Mouse (Mus musculus): Measurements from ENCODE around the gene Neil3. TPM values are rescaled to one million over a fixed set of nuclear protein-coding genes. Genes with fewer than 3 reads are reported as not detected.

Neil3 gene
- polyA plus RNA-seq, 1 experiment from 2014 or later: 14.7 TPM

DNA sequence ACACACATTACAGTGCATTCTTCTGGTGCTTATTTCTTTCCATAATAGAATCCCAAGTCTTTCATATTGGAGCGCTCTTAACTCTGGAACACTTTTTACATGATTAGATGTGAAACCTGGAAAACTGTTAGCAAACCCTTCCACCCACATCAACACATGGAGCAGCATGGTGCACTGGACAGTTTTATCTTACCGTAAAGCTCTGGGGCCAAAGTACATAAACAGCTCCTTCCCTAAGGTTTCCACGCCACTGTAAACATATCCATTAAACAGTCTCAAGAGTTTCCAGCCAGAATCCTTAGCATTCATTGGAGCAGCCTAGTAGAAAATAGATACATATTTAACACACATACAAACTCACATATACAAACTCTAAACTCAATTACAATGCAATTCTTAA is 15.4 kb downstream of the Neil3 start:
- no peaks in the 10 kb centered on the region for H3K9me3 ChIP-seq (replicated peaks; ENCODE audit: low read length)
- DNase-seq (ENCODE audit: low spot score) (no peak), ATAC-seq (replicated peaks; ENCODE audit: low FRiP score, low read depth) (no peak)
- no peak overlapping the region for H3K9ac ChIP-seq (ENCODE audit: low read depth, low read length)
- H3K36me3 ChIP-seq (ENCODE audit: insufficient read depth, low read length): no peaks in the 10 kb centered on the region
- no peak overlapping the region for H3K4me2 ChIP-seq (ENCODE audit: low read length)
- TF ChIP-seq CTCF (IDR thresholded peaks at IDR 0.05; ENCODE audit: low read depth): no peak
- H3K4me3 ChIP-seq (replicated peaks; ENCODE audit: low read depth, low read length): no peak overlapping the region
- H3K27me3 ChIP-seq (ENCODE audit: insufficient read depth, low read length): no peaks in the 10 kb centered on the region
- no peak overlapping the region for H3K27ac ChIP-seq
- WGBS: 85% methylated on average over 3 of the region's 3 CpGs
- no peaks in the 10 kb centered on the region for H3K4me1 ChIP-seq (replicated peaks; ENCODE audit: insufficient read depth, low read length)

DNA sequence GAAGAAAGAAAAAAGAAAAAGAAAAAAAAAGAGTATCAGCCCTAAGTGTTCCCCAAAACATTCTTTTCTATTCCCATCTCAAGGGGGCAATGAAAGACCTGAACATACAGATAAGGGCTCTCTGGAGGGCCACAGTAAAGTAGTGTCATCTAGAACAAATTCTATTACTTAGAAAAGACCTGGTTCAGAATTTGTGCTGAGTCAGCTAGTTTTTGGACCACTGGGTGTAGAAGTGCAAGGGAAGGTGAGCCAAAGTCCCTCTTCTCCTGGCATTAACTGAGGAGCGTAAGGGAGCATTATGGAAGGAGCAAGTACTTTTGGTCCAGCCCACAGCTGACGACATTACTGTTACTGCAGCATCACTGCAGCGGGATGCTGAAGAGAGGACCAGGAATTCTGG is 19.7 kb downstream of the Neil3 start:
- H3K36me3 ChIP-seq (ENCODE audit: insufficient read depth, low read length): no peaks in the 10 kb centered on the region
- no peak for TF ChIP-seq CTCF (IDR thresholded peaks at IDR 0.05; ENCODE audit: low read depth)
- WGBS: 95% methylated on average over 3 of the region's 3 CpGs
- no peaks in the 10 kb centered on the region for H3K27me3 ChIP-seq (ENCODE audit: insufficient read depth, low read length)
- H3K27ac ChIP-seq: no peak overlapping the region
- ATAC-seq (replicated peaks; ENCODE audit: low FRiP score, low read depth) (no peak), DNase-seq (ENCODE audit: low spot score) (no peak)
- no peak overlapping the region for H3K9ac ChIP-seq (ENCODE audit: low read depth, low read length)
- no peak overlapping the region for H3K4me2 ChIP-seq (ENCODE audit: low read length)
- no peaks in the 10 kb centered on the region for H3K4me1 ChIP-seq (replicated peaks; ENCODE audit: insufficient read depth, low read length)
- no peak overlapping the region for H3K4me3 ChIP-seq (replicated peaks; ENCODE audit: low read depth, low read length)
- no peaks in the 10 kb centered on the region for H3K9me3 ChIP-seq (replicated peaks; ENCODE audit: low read length)

DNA sequence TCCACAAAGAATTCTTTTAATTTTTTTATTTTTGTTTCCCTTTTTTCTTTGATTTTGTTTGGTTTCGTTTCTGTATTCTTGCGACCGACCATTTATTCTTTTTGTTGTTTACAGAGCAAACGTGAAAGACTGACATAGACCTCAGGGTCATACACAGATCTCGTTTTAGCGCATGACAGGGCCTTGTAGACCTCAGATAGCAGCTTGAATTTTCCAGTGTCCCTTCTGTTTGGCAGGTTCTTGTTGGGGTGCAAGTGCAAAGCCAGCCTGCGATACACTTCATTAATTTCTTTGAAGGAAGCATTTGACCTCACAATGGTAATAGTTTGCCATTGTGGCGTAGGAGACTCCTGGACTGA is 24.6 kb downstream of the Neil3 start:
- Histone ChIP-seq H3K36me3 (ENCODE audit: insufficient read depth, low read length) (no peaks in the 10 kb centered on the region), H3K9me3 (replicated peaks; ENCODE audit: low read length) (no peaks in the 10 kb centered on the region), H3K4me1 (replicated peaks; ENCODE audit: insufficient read depth, low read length) (no peaks in the 10 kb centered on the region), H3K27me3 (ENCODE audit: insufficient read depth, low read length) (no peaks in the 10 kb centered on the region), H3K27ac (no peak overlapping the region), H3K9ac (ENCODE audit: low read depth, low read length) (no peak overlapping the region), H3K4me2 (ENCODE audit: low read length) (no peak overlapping the region), H3K4me3 (replicated peaks; ENCODE audit: low read depth, low read length) (no peak overlapping the region)
- ATAC-seq (replicated peaks; ENCODE audit: low FRiP score, low read depth) (no peak), DNase-seq (ENCODE audit: low spot score) (no peak)
- no peak for TF ChIP-seq CTCF (IDR thresholded peaks at IDR 0.05; ENCODE audit: low read depth)
- 78% methylated on average over 8 of the region's 8 CpGs for WGBS

DNA sequence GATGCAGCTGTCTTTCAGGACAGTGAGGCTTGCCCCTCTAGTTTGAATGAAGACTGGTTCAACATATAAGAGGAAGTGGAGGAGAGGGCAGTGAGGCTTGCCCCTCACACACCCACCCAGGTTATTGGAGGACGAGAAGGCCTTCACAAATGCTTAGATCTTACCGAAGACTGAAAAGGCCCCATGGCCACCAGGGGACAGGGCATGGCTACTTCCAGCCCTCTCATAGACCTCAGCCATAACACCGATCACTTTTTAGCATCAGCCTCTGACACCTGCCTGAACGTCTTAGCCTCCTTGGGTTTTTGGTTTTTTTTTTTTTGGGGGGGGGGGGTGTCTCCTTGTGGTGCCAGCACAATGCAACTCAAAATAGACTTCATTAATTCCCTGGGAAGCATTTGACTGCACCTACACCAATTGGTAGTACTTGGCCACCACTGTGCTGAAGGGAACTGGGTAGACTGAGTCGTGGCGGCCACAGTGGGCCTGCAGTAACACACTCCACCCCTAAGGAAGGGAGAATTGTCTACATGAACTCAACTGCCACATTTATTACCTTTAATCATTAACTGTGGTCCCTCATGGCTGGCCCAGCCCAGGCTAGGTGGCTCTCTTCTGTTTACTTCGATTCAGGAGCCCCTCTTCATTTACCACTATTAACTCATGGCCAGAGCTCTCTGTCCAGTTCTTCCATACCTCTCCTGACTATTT is 25.1 kb downstream of the Neil3 start:
- Histone ChIP-seq H3K4me2 (ENCODE audit: low read length) (no peak overlapping the region), H3K36me3 (ENCODE audit: insufficient read depth, low read length) (no peaks in the 10 kb centered on the region), H3K27ac (no peak overlapping the region), H3K9ac (ENCODE audit: low read depth, low read length) (no peak overlapping the region), H3K4me3 (replicated peaks; ENCODE audit: low read depth, low read length) (no peak overlapping the region), H3K27me3 (ENCODE audit: insufficient read depth, low read length) (no peaks in the 10 kb centered on the region), H3K9me3 (replicated peaks; ENCODE audit: low read length) (no peaks in the 10 kb centered on the region), H3K4me1 (replicated peaks; ENCODE audit: insufficient read depth, low read length) (no peaks in the 10 kb centered on the region)
- WGBS: 95% methylated on average over 7 of the region's 7 CpGs
- TF ChIP-seq CTCF (IDR thresholded peaks at IDR 0.05; ENCODE audit: low read depth): no peak
- no peak for DNase-seq (ENCODE audit: low spot score)
- no peak for ATAC-seq (replicated peaks; ENCODE audit: low FRiP score, low read depth)

DNA sequence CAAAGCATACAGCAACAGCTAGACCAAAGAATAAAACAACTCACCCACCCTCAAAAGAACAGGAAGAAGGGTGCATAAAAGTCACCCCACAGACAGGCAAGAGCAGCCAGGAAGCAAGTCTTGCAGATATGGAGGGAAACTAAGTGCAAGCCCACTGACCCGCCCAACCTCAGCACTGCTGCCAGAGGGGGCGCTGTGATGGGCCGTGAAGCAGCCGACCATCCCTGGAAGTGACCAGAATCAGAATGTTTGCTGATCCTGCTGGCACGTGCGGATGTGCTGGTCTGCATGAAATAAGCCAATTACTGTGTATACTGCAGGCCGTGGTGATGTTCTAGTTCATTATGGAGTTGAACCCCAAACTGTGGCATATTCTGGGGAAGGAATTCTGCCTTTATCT is 26.6 kb downstream of the Neil3 start:
- 0 out of 2 replicates have a peak, but pooled peaks have one; percentile 27 for TF ChIP-seq CTCF (IDR thresholded peaks at IDR 0.05; ENCODE audit: low read depth)
- H3K4me1 ChIP-seq (replicated peaks; ENCODE audit: insufficient read depth, low read length): no peaks in the 10 kb centered on the region
- H3K4me2 ChIP-seq (ENCODE audit: low read length): no peak overlapping the region
- H3K27ac ChIP-seq: no peak overlapping the region
- H3K9ac ChIP-seq (ENCODE audit: low read depth, low read length): no peak overlapping the region
- ATAC-seq (replicated peaks; ENCODE audit: low FRiP score, low read depth): no peak
- no peaks in the 10 kb centered on the region for H3K27me3 ChIP-seq (ENCODE audit: insufficient read depth, low read length)
- DNase-seq (ENCODE audit: low spot score): no peak
- no peak overlapping the region for H3K4me3 ChIP-seq (replicated peaks; ENCODE audit: low read depth, low read length)
- 77% methylated on average over 7 of the region's 7 CpGs for whole genome bisulfite sequencing
- H3K9me3 ChIP-seq (replicated peaks; ENCODE audit: low read length): no peaks in the 10 kb centered on the region
- no peaks in the 10 kb centered on the region for H3K36me3 ChIP-seq (ENCODE audit: insufficient read depth, low read length)

DNA sequence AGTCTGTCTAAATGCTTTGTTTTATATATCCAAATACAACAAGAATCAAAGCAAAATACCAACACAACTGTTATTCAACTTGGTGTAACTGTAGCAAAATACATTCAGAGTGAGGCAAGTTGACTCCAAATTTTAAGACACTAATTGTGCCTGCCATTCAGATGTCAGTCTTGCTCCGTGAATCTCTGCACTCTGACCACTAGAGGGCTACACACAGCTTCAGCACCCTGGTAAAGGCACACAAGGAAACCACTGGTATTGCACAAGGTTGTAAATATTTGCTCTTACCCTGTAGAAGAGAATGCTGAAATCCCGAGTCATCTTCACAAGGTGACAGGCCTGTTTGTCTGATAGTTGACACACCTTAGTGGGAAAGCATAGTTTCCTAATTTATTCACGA is 31.8 kb downstream of the Neil3 start:
- DNase-seq (ENCODE audit: low spot score): peak; percentile 70
- H3K4me2 ChIP-seq (ENCODE audit: low read length): no peak overlapping the region

DNA sequence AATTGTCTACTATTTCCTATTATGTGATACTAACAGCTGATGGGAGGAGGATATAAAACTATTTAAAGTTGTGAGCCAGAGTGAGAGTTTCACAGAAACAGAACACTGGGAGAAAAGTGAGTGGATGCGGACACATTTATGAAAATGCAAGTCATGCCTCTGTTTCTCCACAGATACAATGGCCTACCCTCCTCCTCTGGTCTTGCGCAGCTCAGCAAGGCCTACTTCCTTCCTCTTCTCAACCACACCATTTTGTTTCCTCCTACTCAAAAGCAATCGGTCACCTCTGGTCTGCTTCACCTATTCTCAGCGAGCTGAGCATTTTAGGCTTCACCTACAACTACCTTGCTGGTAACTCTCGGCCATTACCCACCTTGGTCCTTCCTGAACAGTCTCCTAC is 34.0 kb downstream of the Neil3 start:
- no peak for TF ChIP-seq CTCF (IDR thresholded peaks at IDR 0.05; ENCODE audit: low read depth)
- Histone ChIP-seq H3K27ac (no peak overlapping the region), H3K4me1 (replicated peaks; ENCODE audit: insufficient read depth, low read length) (no peaks in the 10 kb centered on the region), H3K4me3 (replicated peaks; ENCODE audit: low read depth, low read length) (no peak overlapping the region), H3K9ac (ENCODE audit: low read depth, low read length) (no peak overlapping the region), H3K4me2 (ENCODE audit: low read length) (no peak overlapping the region), H3K27me3 (ENCODE audit: insufficient read depth, low read length) (no peaks in the 10 kb centered on the region), H3K9me3 (replicated peaks; ENCODE audit: low read length) (no peaks in the 10 kb centered on the region), H3K36me3 (ENCODE audit: insufficient read depth, low read length) (no peaks in the 10 kb centered on the region)
- ATAC-seq (replicated peaks; ENCODE audit: low FRiP score, low read depth) (no peak), DNase-seq (ENCODE audit: low spot score) (no peak)
- WGBS: 92% methylated on average over 5 of the region's 5 CpGs

More for the DNA sequence above, 31.8 kb downstream of the Neil3 start:
- Histone ChIP-seq H3K4me1 (replicated peaks; ENCODE audit: insufficient read depth, low read length) (no peaks in the 10 kb centered on the region), H3K9ac (ENCODE audit: low read depth, low read length) (no peak overlapping the region), H3K27ac (no peak overlapping the region), H3K9me3 (replicated peaks; ENCODE audit: low read length) (no peaks in the 10 kb centered on the region), H3K27me3 (ENCODE audit: insufficient read depth, low read length) (no peaks in the 10 kb centered on the region), H3K4me3 (replicated peaks; ENCODE audit: low read depth, low read length) (no peak overlapping the region), H3K36me3 (ENCODE audit: insufficient read depth, low read length) (no peaks in the 10 kb centered on the region)
- ATAC-seq (replicated peaks; ENCODE audit: low FRiP score, low read depth): peak; percentile 75
- 38% methylated on average over 3 of the region's 3 CpGs for WGBS
- peak; percentile 87 for TF ChIP-seq CTCF (IDR thresholded peaks at IDR 0.05; ENCODE audit: low read depth)
